Mouse (Mus musculus): ENCODE results near the gene Ube2g2. TPM values are rescaled to one million over a fixed set of nuclear protein-coding genes. Genes with fewer than 3 reads are reported as not detected.
A peak's percentile ranks its signal among the peaks of the same experiment; 100 is the strongest.

Ube2g2 gene
- polyA plus RNA-seq, 1 experiment: 85.5 TPM

GRCm38 (mm10) chr10:77603021-77603420 is 19.1 kb upstream of the Ube2g2 start:
- Histone ChIP-seq H3K79me2 (ENCODE audit: control insufficient read depth, insufficient read depth) (peaks cover 16% of the 10 kb centered on the region), H3ac (ENCODE audit: control insufficient read depth, insufficient read length, low read depth) (no peak overlapping the region), H3K27me3 (ENCODE audit: control insufficient read depth, insufficient read depth, insufficient read length) (no peaks in the 10 kb centered on the region), H3K79me3 (ENCODE audit: low read depth) (peaks cover 14% of the 10 kb centered on the region), H3K36me3 (ENCODE audit: control insufficient read depth, insufficient read depth) (peaks cover 12% of the 10 kb centered on the region), H3K4me3 (ENCODE audit: insufficient read depth, poor library complexity, severe bottlenecking) (no peak overlapping the region)
- TF ChIP-seq CTCF (IDR thresholded peaks at IDR 0.05; ENCODE audit: control insufficient read depth, insufficient read depth, insufficient read length) (no peak), CEBPB (IDR thresholded peaks at IDR 0.05; ENCODE audit: low read depth) (no peak), MAX (IDR thresholded peaks at IDR 0.05) (no peak), MYOG (IDR thresholded peaks at IDR 0.05; ENCODE audit: control insufficient read depth, extremely low read depth, insufficient read length) (no peak)

GRCm38 (mm10) chr10:77604111-77604510 is 18.0 kb upstream of the Ube2g2 start:
- Histone ChIP-seq H3K79me3 (ENCODE audit: low read depth) (peaks cover 22% of the 10 kb centered on the region), H3K27me3 (ENCODE audit: control insufficient read depth, insufficient read depth, insufficient read length) (no peaks in the 10 kb centered on the region), H3ac (ENCODE audit: control insufficient read depth, insufficient read length, low read depth) (no peak overlapping the region), H3K4me3 (ENCODE audit: insufficient read depth, poor library complexity, severe bottlenecking) (no peak overlapping the region), H3K79me2 (ENCODE audit: control insufficient read depth, insufficient read depth) (peaks cover 27% of the 10 kb centered on the region), H3K36me3 (ENCODE audit: control insufficient read depth, insufficient read depth) (peaks cover 4% of the 10 kb centered on the region)
- no peak for TF ChIP-seq MYOD1 (IDR thresholded peaks at IDR 0.05; ENCODE audit: control insufficient read depth, insufficient read length, low read depth)
- no peak for TF ChIP-seq MYOG (IDR thresholded peaks at IDR 0.05; ENCODE audit: control insufficient read depth, extremely low read depth, insufficient read length)
- no peak for TF ChIP-seq USF1 (IDR thresholded peaks at IDR 0.05; ENCODE audit: low read depth)

GRCm38 (mm10) chr10:77604958-77605357 is 17.1 kb upstream of the Ube2g2 start:
- Histone ChIP-seq H3K27me3 (ENCODE audit: control insufficient read depth, insufficient read depth, insufficient read length) (no peaks in the 10 kb centered on the region), H3ac (ENCODE audit: control insufficient read depth, insufficient read length, low read depth) (no peak overlapping the region), H3K36me3 (ENCODE audit: control insufficient read depth, insufficient read depth) (peaks cover 9% of the 10 kb centered on the region), H3K4me3 (ENCODE audit: insufficient read depth, poor library complexity, severe bottlenecking) (no peak overlapping the region), H3K79me3 (ENCODE audit: low read depth) (peaks cover 22% of the 10 kb centered on the region), H3K79me2 (ENCODE audit: control insufficient read depth, insufficient read depth) (peaks cover 36% of the 10 kb centered on the region)
- no peak for TF ChIP-seq MYOG (IDR thresholded peaks at IDR 0.05; ENCODE audit: control insufficient read depth, extremely low read depth, insufficient read length)
- TF ChIP-seq FOSL1 (IDR thresholded peaks at IDR 0.05; ENCODE audit: insufficient read depth, low read length, poor library complexity, severe bottlenecking): no peak
- TF ChIP-seq CTCF (IDR thresholded peaks at IDR 0.05; ENCODE audit: control insufficient read depth, insufficient read depth, insufficient read length): no peak
- TF ChIP-seq MYOD1 (IDR thresholded peaks at IDR 0.05; ENCODE audit: control insufficient read depth, insufficient read length, low read depth): no peak
- no peak for TF ChIP-seq USF1 (IDR thresholded peaks at IDR 0.05; ENCODE audit: low read depth)
- TF ChIP-seq CEBPB (IDR thresholded peaks at IDR 0.05; ENCODE audit: low read depth): no peak
- no peak for TF ChIP-seq MAX (IDR thresholded peaks at IDR 0.05)

- H3K36me3 ChIP-seq (ENCODE audit: control insufficient read depth, insufficient read depth): peaks cover 13% of the 10 kb centered on the region
- H3K4me3 ChIP-seq (ENCODE audit: insufficient read depth, poor library complexity, severe bottlenecking): peak overlapping the region; percentile 89
- TF ChIP-seq MAX (IDR thresholded peaks at IDR 0.05) (no peak), FOSL1 (IDR thresholded peaks at IDR 0.05; ENCODE audit: insufficient read depth, low read length, poor library complexity, severe bottlenecking) (no peak), CTCF (IDR thresholded peaks at IDR 0.05; ENCODE audit: control insufficient read depth, insufficient read depth, insufficient read length) (peak; percentile 0)
- H3K79me2 ChIP-seq (ENCODE audit: control insufficient read depth, insufficient read depth): peaks cover 40% of the 10 kb centered on the region
- no peaks in the 10 kb centered on the region for H3K27me3 ChIP-seq (ENCODE audit: control insufficient read depth, insufficient read depth, insufficient read length)
- H3K79me3 ChIP-seq (ENCODE audit: low read depth): peaks cover 24% of the 10 kb centered on the region
- H3ac ChIP-seq (ENCODE audit: control insufficient read depth, insufficient read length, low read depth): no peak overlapping the region
These were observed 16.7 kb upstream of the Ube2g2 start for GRCm38 (mm10) chr10:77605368-77605767.

- Histone ChIP-seq H3K79me3 (ENCODE audit: low read depth) (peaks cover 26% of the 10 kb centered on the region), H3K27me3 (ENCODE audit: control insufficient read depth, insufficient read depth, insufficient read length) (no peaks in the 10 kb centered on the region), H3K4me3 (ENCODE audit: insufficient read depth, poor library complexity, severe bottlenecking) (peak within 1 kb of the TSS; percentile 89), H3K36me3 (ENCODE audit: control insufficient read depth, insufficient read depth) (peaks cover 21% of the 10 kb centered on the region), H3ac (ENCODE audit: control insufficient read depth, insufficient read length, low read depth) (peak within 1 kb of the TSS; percentile 81), H3K79me2 (ENCODE audit: control insufficient read depth, insufficient read depth) (peaks cover 45% of the 10 kb centered on the region)
- TF ChIP-seq MYOG (IDR thresholded peaks at IDR 0.05; ENCODE audit: control insufficient read depth, extremely low read depth, insufficient read length): no peak
- TF ChIP-seq USF1 (IDR thresholded peaks at IDR 0.05; ENCODE audit: low read depth): peak; percentile 85
- TF ChIP-seq CTCF (IDR thresholded peaks at IDR 0.05; ENCODE audit: control insufficient read depth, insufficient read depth, insufficient read length): no peak
- peak; percentile 94 for TF ChIP-seq MAX (IDR thresholded peaks at IDR 0.05)
- TF ChIP-seq FOSL1 (IDR thresholded peaks at IDR 0.05; ENCODE audit: insufficient read depth, low read length, poor library complexity, severe bottlenecking): no peak
- TF ChIP-seq CEBPB (IDR thresholded peaks at IDR 0.05; ENCODE audit: low read depth): no peak
- TF ChIP-seq MYOD1 (IDR thresholded peaks at IDR 0.05; ENCODE audit: control insufficient read depth, insufficient read length, low read depth): no peak
These were observed 15.9 kb upstream of the Ube2g2 start, which contains the start of the genes Sumo3 and Gm49325 for GRCm38 (mm10) chr10:77605908-77606826. TSS of gene Sumo3 (plus strand) at chr10:77606097. TSS of gene Gm49325 (plus strand) at chr10:77606197.

- peaks cover 26% of the 10 kb centered on the region for H3K79me3 ChIP-seq (ENCODE audit: low read depth)
- TF ChIP-seq MYOD1 (IDR thresholded peaks at IDR 0.05; ENCODE audit: control insufficient read depth, insufficient read length, low read depth) (no peak), MAX (IDR thresholded peaks at IDR 0.05) (no peak), FOSL1 (IDR thresholded peaks at IDR 0.05; ENCODE audit: insufficient read depth, low read length, poor library complexity, severe bottlenecking) (no peak), USF1 (IDR thresholded peaks at IDR 0.05; ENCODE audit: low read depth) (no peak), CEBPB (IDR thresholded peaks at IDR 0.05; ENCODE audit: low read depth) (no peak), CTCF (IDR thresholded peaks at IDR 0.05; ENCODE audit: control insufficient read depth, insufficient read depth, insufficient read length) (no peak), MYOG (IDR thresholded peaks at IDR 0.05; ENCODE audit: control insufficient read depth, extremely low read depth, insufficient read length) (no peak)
- peaks cover 45% of the 10 kb centered on the region for H3K79me2 ChIP-seq (ENCODE audit: control insufficient read depth, insufficient read depth)
- H3K4me3 ChIP-seq (ENCODE audit: insufficient read depth, poor library complexity, severe bottlenecking): peak overlapping the region; percentile 89
- peaks cover 28% of the 10 kb centered on the region for H3K36me3 ChIP-seq (ENCODE audit: control insufficient read depth, insufficient read depth)
- H3ac ChIP-seq (ENCODE audit: control insufficient read depth, insufficient read length, low read depth): peak overlapping the region; percentile 81
- no peaks in the 10 kb centered on the region for H3K27me3 ChIP-seq (ENCODE audit: control insufficient read depth, insufficient read depth, insufficient read length)
These were observed 15.2 kb upstream of the Ube2g2 start for GRCm38 (mm10) chr10:77606855-77607254.
